Mouse (Mus musculus) C2C12 (cell line): ENCODE results near the gene Cxcl14.

Source experiments
- CEBPB ChIP-seq: IDR thresholded peaks from one replicate; pipeline ENCODE4 v1.6.1; 2011; ENCODE audit warnings: low read depth, mild to moderate bottlenecking, control low read depth, moderate library complexity
- CTCF ChIP-seq: IDR thresholded peaks from one replicate; pipeline ENCODE4 v1.5.1; 2011; ENCODE audit not compliant: control insufficient read depth, insufficient read depth, insufficient read length
- FOSL1 ChIP-seq: IDR thresholded peaks from one replicate; pipeline ENCODE4 v1.8.0; 2011; ENCODE audit warnings: mild to moderate bottlenecking, low read length; ENCODE audit not compliant: poor library complexity, insufficient read depth, severe bottlenecking
- MAX ChIP-seq: IDR thresholded peaks from one replicate; pipeline ENCODE4 v1.6.1; 2011; ENCODE audit warnings: mild to moderate bottlenecking, control low read depth
- MYOD1 ChIP-seq: IDR thresholded peaks from one replicate; pipeline ENCODE4 v1.6.1; 2011; ENCODE audit warnings: low read depth; ENCODE audit not compliant: control insufficient read depth, insufficient read length
- MYOG ChIP-seq: IDR thresholded peaks from one replicate; pipeline ENCODE4 v1.6.1; 2011; ENCODE audit not compliant: control insufficient read depth, insufficient read length; ENCODE audit errors: extremely low read depth
- USF1 ChIP-seq: IDR thresholded peaks from one replicate; pipeline ENCODE4 v1.6.1; 2011; ENCODE audit warnings: low read depth, mild to moderate bottlenecking, control low read depth, moderate library complexity

GRCm38 (mm10) chr13:56321635-56322034, 25.3 kb upstream of the Cxcl14 start:
- TF ChIP-seq MAX (no peak), CTCF (no peak), USF1 (no peak), CEBPB (no peak), MYOG (no peak), FOSL1 (no peak), MYOD1 (no peak)
